ENCODE assay signal across 10 mouse cellular contexts in genomic region chr5:138820717-138821332, GRCm38 (mm10). TPM values are rescaled to one million over a fixed set of nuclear protein-coding genes. Genes with fewer than 3 reads are reported as not detected.
A peak's percentile ranks its signal among the peaks of the same experiment; 100 is the strongest.
DNase-seq lines count a peak whose midpoint lies in the region; ATAC-seq and TF ChIP-seq lines count a peak whose summit lies in the region.
"Had no signal": no experiment of that assay in that cellular context is flagged by ENCODE, and none has a peak within 500 bp of the region (broad histone marks: within the 10 kb centered on the region; RNA-seq: fewer than 3 reads in every experiment).

No protein-coding gene starts in this region.

- H3K27me3 ChIP-seq in lung, embryonic 14.5 days (ENCODE audit: insufficient read depth, low read length), result peaks cover 57% of the 10 kb centered on the region
- peaks cover 66% of the 10 kb centered on the region for H3K27me3 ChIP-seq in forebrain, embryonic 13.5 days
- peaks cover 65% of the 10 kb centered on the region for H3K27me3 ChIP-seq in limb, embryonic 15.5 days
- H3K27me3 ChIP-seq in stomach, embryonic 15.5 days (replicated peaks), result peaks cover 51% of the 10 kb centered on the region

- no peak overlapping the region for H3K27ac ChIP-seq in lung, embryonic 14.5 days (ENCODE audit: low read depth)
- H3K27ac ChIP-seq in forebrain, embryonic 13.5 days, result no peak overlapping the region
- H3K27ac ChIP-seq in limb, embryonic 15.5 days, result no peak overlapping the region
- no peak overlapping the region for H3K27ac ChIP-seq in stomach, embryonic 15.5 days

- H3K4me1 ChIP-seq in lung, embryonic 14.5 days (ENCODE audit: insufficient read depth), result no peaks in the 10 kb centered on the region
- H3K4me1 ChIP-seq in forebrain, embryonic 13.5 days, result peaks cover 8% of the 10 kb centered on the region
- peaks cover 19% of the 10 kb centered on the region for H3K4me1 ChIP-seq in limb, embryonic 15.5 days
- peaks cover 10% of the 10 kb centered on the region for H3K4me1 ChIP-seq in stomach, embryonic 15.5 days

- H3K4me3 ChIP-seq in lung, embryonic 14.5 days (ENCODE audit: low read depth, low read length), result peak overlapping the region; percentile 35
- peak overlapping the region; percentile 25 for H3K4me3 ChIP-seq in forebrain, embryonic 13.5 days
- peak overlapping the region; percentile 32 for H3K4me3 ChIP-seq in limb, embryonic 15.5 days
- H3K4me3 ChIP-seq in stomach, embryonic 15.5 days (replicated peaks), result peak overlapping the region; percentile 34

- H3K36me3 ChIP-seq in lung, embryonic 14.5 days (ENCODE audit: insufficient read depth), result no peaks in the 10 kb centered on the region
- H3K36me3 ChIP-seq in forebrain, embryonic 13.5 days (ENCODE audit: poor library complexity, severe bottlenecking), result no peaks in the 10 kb centered on the region
- H3K36me3 ChIP-seq in limb, embryonic 15.5 days, result no peaks in the 10 kb centered on the region
- no peaks in the 10 kb centered on the region for H3K36me3 ChIP-seq in stomach, embryonic 15.5 days

- no peaks in the 10 kb centered on the region for H3K9me3 ChIP-seq in lung, embryonic 14.5 days (ENCODE audit: low read depth, low read length)
- no peaks in the 10 kb centered on the region for H3K9me3 ChIP-seq in forebrain, embryonic 13.5 days (replicated peaks)
- H3K9me3 ChIP-seq in limb, embryonic 15.5 days, result no peaks in the 10 kb centered on the region
- H3K9me3 ChIP-seq in stomach, embryonic 15.5 days, result no peaks in the 10 kb centered on the region

- peak overlapping the region; percentile 38; the same call in 1 of the 2 replicates for H3K9ac ChIP-seq in lung, embryonic 14.5 days
- no peak overlapping the region for H3K9ac ChIP-seq in forebrain, embryonic 13.5 days
- no peak overlapping the region for H3K9ac ChIP-seq in limb, embryonic 15.5 days
- no peak overlapping the region for H3K9ac ChIP-seq in stomach, embryonic 15.5 days

- no peak for TF ChIP-seq CTCF in lung, embryonic 14.5 days (IDR thresholded peaks at IDR 0.05; ENCODE audit: low read depth)

- peak overlapping the region; percentile 62 for H3K4me2 ChIP-seq in lung, embryonic 14.5 days
- peak overlapping the region; percentile 47 for H3K4me2 ChIP-seq in forebrain, embryonic 13.5 days
- H3K4me2 ChIP-seq in limb, embryonic 15.5 days, result peak overlapping the region; percentile 50
- H3K4me2 ChIP-seq in stomach, embryonic 15.5 days, result peak overlapping the region; percentile 70

- WGBS in lung, embryonic 14.5 days, result 2% methylated on average over 39 of the region's 39 CpGs
- WGBS in forebrain, embryonic 13.5 days, result 2% methylated on average over 36 of the region's 39 CpGs
- 3% methylated on average over 39 of the region's 39 CpGs for WGBS in limb, embryonic 15.5 days
- WGBS in stomach, embryonic 15.5 days, result 2% methylated on average over 38 of the region's 39 CpGs

- ATAC-seq in lung, embryonic 14.5 days (ENCODE audit: insufficient read depth), result no peak
- no peak for ATAC-seq in forebrain, embryonic 13.5 days
- ATAC-seq in limb, embryonic 15.5 days (ENCODE audit: insufficient number of reproducible peaks, low FRiP score, low TSS enrichment, low read depth), result no peak
- ATAC-seq in stomach, embryonic 15.5 days (ENCODE audit: insufficient read depth, low FRiP score, low read depth), result no peak

- peak; percentile 36 for DNase-seq in lung, embryonic 14.5 days
- DNase-seq in lung, postnatal 4 days, result no peak
- no peak for DNase-seq in c-Kit-positive CD71-positive TER-119-positive erythroid progenitor cells, embryonic 14.5 days (ENCODE audit: low spot score)
- no peak for DNase-seq in T-cell, adult 2 months (ENCODE audit: low spot score)
- no peak for DNase-seq in layer of hippocampus, postnatal 10 days (ENCODE audit: low spot score in 2 of 2)
- DNase-seq: thymus, adult 2 months had no signal

RNA-seq across cellular contexts. Expression of gene Gm5294, which starts 0.9 kb away (rescaled TPM):
- polyA plus RNA-seq in lung, embryonic 14.5 days (2014; fragmentation: Nextera tagmentation; extraction: Ambion mirVana), result not detected in 2 replicates
- not detected in 2 replicates for polyA plus RNA-seq in forebrain, embryonic 13.5 days (2015; fragmentation: Nextera tagmentation; extraction: Ambion mirVana)
- not detected in 2 replicates for polyA plus RNA-seq in limb, embryonic 15.5 days (2015; fragmentation: Nextera tagmentation; extraction: Ambion mirVana)
- not detected in 2 replicates for polyA plus RNA-seq in stomach, embryonic 15.5 days (2015; fragmentation: Nextera tagmentation; extraction: Ambion mirVana)
- not detected for total RNA-seq in layer of hippocampus, postnatal 10 days (2021)
- polyA plus RNA-seq: large intestine, adult 2 months had no signal
